Mouse (Mus musculus): ENCODE measurements around the gene Htr1d. TPM values are rescaled to one million over a fixed set of nuclear protein-coding genes. Genes with fewer than 3 reads are reported as not detected.

Gene Htr1d
- polyA plus RNA-seq, 1 experiment from 2014 or later = not detected

Other genes starting within 250 kb of the Htr1d start
- gene Asap3, start 217.2 kb upstream of the Htr1d start, polyA plus RNA-seq (2015; fragmentation: Nextera tagmentation; extraction: Ambion mirVana) = 1.3 and 2.1 TPM in 2 replicates
- 1.2 TPM in 2 replicates for gene Tcea3, start 175.8 kb upstream of the Htr1d start, polyA plus RNA-seq (2015; fragmentation: Nextera tagmentation; extraction: Ambion mirVana)
- gene Zfp46, start 138.8 kb upstream of the Htr1d start, polyA plus RNA-seq (2015; fragmentation: Nextera tagmentation; extraction: Ambion mirVana) = 7.5 and 8.2 TPM in 2 replicates
- gene Hnrnpr, start 112.6 kb upstream of the Htr1d start, polyA plus RNA-seq (2015; fragmentation: Nextera tagmentation; extraction: Ambion mirVana) = 113 and 119 TPM in 2 replicates
- 0.16 and 0.21 TPM in 2 replicates for gene 6030445D17Rik, start 38.7 kb downstream of the Htr1d start, polyA plus RNA-seq (2015; fragmentation: Nextera tagmentation; extraction: Ambion mirVana)
- gene Luzp1, start 46.2 kb downstream of the Htr1d start, polyA plus RNA-seq (2015; fragmentation: Nextera tagmentation; extraction: Ambion mirVana) = 34.0 and 36.0 TPM in 2 replicates
- 29.0 and 38.1 TPM in 2 replicates for gene Kdm1a, start 179.2 kb downstream of the Htr1d start, polyA plus RNA-seq (2015; fragmentation: Nextera tagmentation; extraction: Ambion mirVana)
- gene Tex46, start 186.9 kb downstream of the Htr1d start, polyA plus RNA-seq (2015; fragmentation: Nextera tagmentation; extraction: Ambion mirVana) = not detected in 2 replicates
- 0.05 and 0.12 TPM in 2 replicates for gene Lactbl1, start 199.1 kb downstream of the Htr1d start, polyA plus RNA-seq (2015; fragmentation: Nextera tagmentation; extraction: Ambion mirVana)

Data from thymus, postnatal 0 days (tissue).